Mouse (Mus musculus) intestine, postnatal 0 days (tissue): ENCODE measurements around the gene Mccc2. TPM values are rescaled to one million over a fixed set of nuclear protein-coding genes. Genes with fewer than 3 reads are reported as not detected.

ENCODE experiments used
- ATAC-seq: fragments of 200-750 bp; cut with Nextera tagmentation; 2 replicates; pipeline ENCODE4 v1.8.0; 2017; ENCODE audit warnings: mild to moderate bottlenecking, moderate TSS enrichment, moderate library complexity
- H3K27ac ChIP-seq: fragments of 300-500 bp; sonication (generic); 2 replicates; pipeline ENCODE4 v1.5.1; 2014; ENCODE audit warnings: mild to moderate bottlenecking, low read depth, low read length, moderate library complexity
- H3K27me3 ChIP-seq: fragments of 300-500 bp; sonication (generic); replicated peaks from 2 replicates; pipeline ENCODE4 v1.6.1; 2014; ENCODE audit warnings: low read length, mixed read lengths; ENCODE audit not compliant: control insufficient read depth, insufficient read depth
- H3K36me3 ChIP-seq: fragments of 300-500 bp; sonication (generic); 2 replicates; pipeline ENCODE4 v1.6.1; 2014; ENCODE audit warnings: mild to moderate bottlenecking, moderate library complexity; ENCODE audit not compliant: control insufficient read depth, insufficient read depth
- H3K4me1 ChIP-seq: fragments of 300-500 bp; sonication (generic); replicated peaks from 2 replicates; pipeline ENCODE4 v1.6.1; 2014; ENCODE audit warnings: antibody characterized with exemption, low read length, mixed read lengths; ENCODE audit not compliant: control insufficient read depth, insufficient read depth
- H3K4me2 ChIP-seq: fragments of 300-500 bp; sonication (generic); replicated peaks from 2 replicates; pipeline ENCODE4 v1.6.1; 2014; ENCODE audit warnings: low read depth, mild to moderate bottlenecking, moderate library complexity
- H3K4me3 ChIP-seq: fragments of 300-500 bp; sonication (generic); 2 replicates; pipeline ENCODE4 v1.5.1; 2014; ENCODE audit warnings: low read depth, low read length
- H3K9ac ChIP-seq: fragments of 300-500 bp; sonication (generic); 2 replicates; pipeline ENCODE4 v1.6.1; 2014; ENCODE audit warnings: mild to moderate bottlenecking, low read depth, low read length
- H3K9me3 ChIP-seq: fragments of 300-500 bp; sonication (generic); 2 replicates; pipeline ENCODE4 v1.6.1; 2016; ENCODE audit warnings: mixed run types; ENCODE audit not compliant: control insufficient read depth
- CTCF ChIP-seq: sonication (generic); IDR thresholded peaks from 2 replicates; pipeline ENCODE4 v1.5.1; 2016; ENCODE audit warnings: low read depth, mild to moderate bottlenecking, control low read depth, antibody characterized with exemption, moderate library complexity
- WGBS: fragments of 180-500 bp; shearing (Covaris S2); extraction: QIAGEN DNeasy Blood & Tissue Kit; methylation state at CpG from one replicate; pipeline ENCODE4 v1.1.7; 2014; 5-methylcytosine and 5-hydroxymethylcytosine counted together
- polyA plus RNA-seq: library from polyadenylated mRNA; unstranded; fragments of >200 nt; fragmentation: Nextera tagmentation; extraction: Ambion mirVana; gene quantifications from 2 replicates; pipeline ENCODE4 v1.2.1, GENCODE M21; 2015

Mccc2 gene
- polyA plus RNA-seq, 1 experiment from 2014 or later: 13.2 TPM

DNA sequence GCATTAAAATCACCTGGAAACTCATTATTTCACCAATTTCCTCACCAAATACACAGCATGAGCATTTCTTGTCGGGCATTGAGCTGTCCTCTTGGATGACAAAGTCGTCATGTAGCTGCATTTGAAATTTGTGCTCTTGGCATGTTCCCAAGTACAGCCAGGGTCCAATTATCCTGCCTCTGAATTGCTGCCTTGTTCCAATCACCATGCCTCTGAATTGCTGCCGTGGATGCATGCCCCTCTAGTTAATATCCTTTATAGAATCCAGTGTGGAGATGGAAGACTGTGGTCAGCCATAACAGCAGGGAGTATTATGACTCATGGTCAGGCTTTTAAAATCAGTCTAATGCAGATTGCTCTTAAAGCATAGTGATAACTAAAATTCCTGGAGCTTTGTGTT lies 77.7 kb downstream of the Mccc2 start:
- no peaks in the 10 kb centered on the region for H3K9me3 ChIP-seq
- H3K4me3 ChIP-seq: no peak overlapping the region
- H3K9ac ChIP-seq: no peak overlapping the region
- no peaks in the 10 kb centered on the region for H3K4me1 ChIP-seq
- no peaks in the 10 kb centered on the region for H3K27me3 ChIP-seq
- no peak for ATAC-seq
- no peak overlapping the region for H3K27ac ChIP-seq
- H3K4me2 ChIP-seq: no peak overlapping the region
- H3K36me3 ChIP-seq: no peaks in the 10 kb centered on the region
- 74% methylated on average over 3 of the region's 3 CpGs for WGBS
- no peak for TF ChIP-seq CTCF

DNA sequence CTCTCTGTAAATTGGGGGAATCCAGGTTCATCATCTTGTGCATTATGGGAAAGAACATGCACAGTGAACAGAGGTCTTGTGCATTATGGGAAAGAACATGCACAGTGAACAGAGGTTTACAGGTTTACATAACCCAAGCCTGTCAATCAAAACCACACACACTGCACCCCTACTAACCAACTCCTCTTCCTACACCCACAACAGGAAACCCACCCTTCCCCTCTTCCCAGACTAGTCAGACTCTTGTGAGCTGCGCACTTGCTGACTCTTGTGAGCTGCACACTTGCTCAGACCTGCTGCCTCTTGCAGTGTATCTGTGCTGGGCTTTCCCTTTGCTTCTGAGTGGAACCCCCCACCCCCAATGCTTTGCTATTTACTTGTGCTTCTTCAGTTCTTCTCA lies 83.0 kb downstream of the Mccc2 start:
- Histone ChIP-seq H3K36me3 (no peaks in the 10 kb centered on the region), H3K27me3 (no peaks in the 10 kb centered on the region), H3K4me3 (no peak overlapping the region), H3K9me3 (no peaks in the 10 kb centered on the region), H3K4me1 (no peaks in the 10 kb centered on the region), H3K4me2 (no peak overlapping the region), H3K27ac (no peak overlapping the region), H3K9ac (no peak overlapping the region)
- no peak for ATAC-seq
- no peak for TF ChIP-seq CTCF
- whole genome bisulfite sequencing: 93% methylated on average over 1 of the region's 1 CpGs

DNA sequence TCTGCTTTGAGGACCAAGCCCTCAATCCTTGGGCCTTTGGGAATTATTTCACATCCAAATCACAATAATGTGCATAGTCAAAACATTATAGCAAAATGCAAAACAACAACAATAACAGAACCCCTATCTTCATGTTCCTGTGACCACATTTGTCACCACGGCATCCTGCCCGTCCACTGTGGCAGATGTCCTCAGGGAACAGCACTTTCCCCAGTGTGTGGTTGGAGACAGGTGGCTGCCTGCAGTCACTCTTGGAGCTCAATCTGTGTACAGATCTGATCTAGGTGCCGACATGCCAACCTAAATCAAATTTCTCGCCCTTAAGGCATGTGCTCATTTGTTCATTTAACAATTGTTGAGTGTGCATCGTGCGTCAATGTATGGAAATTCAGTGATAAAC lies 83.9 kb downstream of the Mccc2 start:
- Histone ChIP-seq H3K4me1 (no peaks in the 10 kb centered on the region), H3K36me3 (no peaks in the 10 kb centered on the region), H3K9ac (no peak overlapping the region), H3K9me3 (no peaks in the 10 kb centered on the region), H3K4me3 (no peak overlapping the region), H3K27me3 (no peaks in the 10 kb centered on the region), H3K4me2 (no peak overlapping the region), H3K27ac (no peak overlapping the region)
- WGBS: 90% methylated on average over 6 of the region's 6 CpGs
- TF ChIP-seq CTCF: no peak
- ATAC-seq: no peak

DNA sequence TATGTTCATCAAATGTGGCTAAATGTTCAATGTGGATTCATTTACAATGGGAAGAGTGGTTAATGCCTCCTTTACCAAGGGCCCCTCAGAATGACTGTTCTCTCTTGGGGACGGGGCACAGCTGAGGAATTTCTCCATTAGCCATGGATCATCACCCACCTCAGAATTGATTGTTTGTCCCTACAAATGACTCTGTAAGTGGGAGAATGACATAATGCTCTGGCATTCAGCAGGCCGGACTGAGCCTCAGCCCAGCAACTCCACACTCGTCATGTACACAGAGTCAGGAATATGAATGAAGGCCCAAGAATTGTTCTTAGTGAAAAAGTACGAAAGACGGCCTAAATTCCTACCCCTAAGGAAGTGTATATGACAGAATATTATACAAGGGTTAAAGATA lies 89.2 kb downstream of the Mccc2 start:
- Histone ChIP-seq H3K4me1 (no peaks in the 10 kb centered on the region), H3K4me2 (no peak overlapping the region), H3K9me3 (no peaks in the 10 kb centered on the region), H3K4me3 (no peak overlapping the region), H3K27ac (no peak overlapping the region), H3K36me3 (no peaks in the 10 kb centered on the region), H3K9ac (no peak overlapping the region), H3K27me3 (no peaks in the 10 kb centered on the region)
- TF ChIP-seq CTCF: no peak
- no peak; the same call in 1 of the 2 replicates for ATAC-seq
- WGBS: 75% methylated on average over 5 of the region's 5 CpGs

DNA sequence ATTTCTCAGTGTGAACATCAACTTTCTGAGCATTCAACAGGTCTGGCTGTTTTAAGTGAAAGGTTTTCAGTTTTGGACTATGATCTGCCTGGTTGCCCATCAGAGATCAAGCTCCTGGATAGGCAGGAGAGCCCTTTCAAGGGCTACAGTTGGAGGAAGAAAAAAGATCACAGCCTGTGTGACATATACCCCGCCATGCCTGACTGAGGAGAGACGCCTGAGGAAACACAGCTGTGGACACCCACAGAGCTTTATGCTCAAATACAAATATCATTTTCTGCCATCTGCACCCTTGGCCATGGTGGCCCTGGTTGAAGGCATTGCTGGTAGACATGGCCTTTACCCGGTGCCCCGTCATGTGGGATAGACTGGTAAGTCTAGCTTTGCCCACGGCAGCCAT lies 99.8 kb downstream of the Mccc2 start:
- no peak for ATAC-seq

DNA sequence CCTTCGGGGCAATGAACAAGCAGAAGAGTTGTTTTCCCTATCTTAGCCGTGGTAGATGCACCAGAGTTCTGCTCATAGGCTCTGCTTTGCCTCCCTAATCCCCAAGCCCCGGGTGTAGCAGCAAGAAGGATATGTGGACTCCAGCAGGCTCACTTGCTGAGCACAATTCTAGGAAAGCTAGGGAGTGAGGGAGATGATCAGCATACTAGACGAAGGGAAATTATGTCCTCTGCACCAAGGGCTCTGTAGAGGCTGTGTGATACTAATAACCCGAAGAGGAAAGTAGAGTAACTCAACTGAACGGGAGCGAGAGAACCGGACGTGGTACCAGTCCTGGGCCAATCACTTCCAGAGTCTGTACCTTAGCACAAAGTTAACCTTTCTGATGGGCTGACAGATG lies 114.5 kb downstream of the Mccc2 start, which contains the start of gene Cartpt:
Gene Cartpt (minus strand): TSS at position 127 of the 400 bp plus-strand sequence.
- Histone ChIP-seq H3K27me3 (peaks cover 23% of the 10 kb centered on the region), H3K4me2 (no peak within 1 kb of the TSS), H3K4me3 (no peak within 1 kb of the TSS), H3K9me3 (no peaks in the 10 kb centered on the region), H3K27ac (no peak within 1 kb of the TSS), H3K36me3 (no peaks in the 10 kb centered on the region), H3K4me1 (no peaks in the 10 kb centered on the region), H3K9ac (no peak within 1 kb of the TSS)
- ATAC-seq: no peak
- TF ChIP-seq CTCF: no peak
- WGBS: 51% methylated on average over 9 of the region's 9 CpGs

More for the DNA sequence above, 99.8 kb downstream of the Mccc2 start:
- Histone ChIP-seq H3K27ac (no peak overlapping the region), H3K4me2 (no peak overlapping the region), H3K27me3 (no peaks in the 10 kb centered on the region), H3K36me3 (no peaks in the 10 kb centered on the region), H3K9ac (no peak overlapping the region), H3K4me1 (no peaks in the 10 kb centered on the region), H3K9me3 (no peaks in the 10 kb centered on the region), H3K4me3 (no peak overlapping the region)
- 83% methylated on average over 5 of the region's 5 CpGs for WGBS
- no peak for TF ChIP-seq CTCF

DNA sequence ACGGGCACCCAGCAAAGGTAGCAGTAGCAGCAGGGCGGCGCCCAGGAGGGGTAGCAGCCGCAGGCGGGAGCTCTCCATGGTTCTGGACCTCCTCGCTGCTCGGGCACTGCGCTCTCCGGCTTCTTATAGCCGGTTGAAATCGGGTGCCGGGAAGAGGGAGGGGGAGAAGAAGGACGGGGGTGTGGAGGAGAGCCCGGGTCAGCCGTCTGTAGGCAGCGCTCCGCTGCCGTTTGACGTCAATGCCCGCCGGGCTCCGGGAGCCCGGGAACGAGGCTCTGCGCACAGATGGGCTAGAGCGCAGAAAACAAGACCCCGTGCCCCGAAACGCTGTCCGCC lies 114.9 kb downstream of the Mccc2 start:
- no peaks in the 10 kb centered on the region for H3K36me3 ChIP-seq
- H3K4me3 ChIP-seq: no peak overlapping the region
- peaks cover 23% of the 10 kb centered on the region for H3K27me3 ChIP-seq
- H3K9me3 ChIP-seq: no peaks in the 10 kb centered on the region
- WGBS: 2% methylated on average over 29 of the region's 30 CpGs
- no peak overlapping the region for H3K4me2 ChIP-seq
- no peak for TF ChIP-seq CTCF
- H3K4me1 ChIP-seq: no peaks in the 10 kb centered on the region
- no peak overlapping the region for H3K27ac ChIP-seq
- H3K9ac ChIP-seq: no peak overlapping the region
- ATAC-seq: no peak
